Mouse (Mus musculus) effector memory CD4-positive, alpha-beta T cell, adult 5 months (primary cell): ENCODE measurements around the gene Brat1. TPM values are rescaled to one million over a fixed set of nuclear protein-coding genes. Genes with fewer than 3 reads are reported as not detected.

Experiments used
- polyA plus RNA-seq: library from polyadenylated mRNA; unstranded; fragments of 100-300 nt; shearing (Covaris generic); gene quantifications from one replicate; pipeline ENCODE4 v1.2.1, GENCODE M21; 2017

Gene Brat1
- polyA plus RNA-seq = 11.2 TPM

DNA sequence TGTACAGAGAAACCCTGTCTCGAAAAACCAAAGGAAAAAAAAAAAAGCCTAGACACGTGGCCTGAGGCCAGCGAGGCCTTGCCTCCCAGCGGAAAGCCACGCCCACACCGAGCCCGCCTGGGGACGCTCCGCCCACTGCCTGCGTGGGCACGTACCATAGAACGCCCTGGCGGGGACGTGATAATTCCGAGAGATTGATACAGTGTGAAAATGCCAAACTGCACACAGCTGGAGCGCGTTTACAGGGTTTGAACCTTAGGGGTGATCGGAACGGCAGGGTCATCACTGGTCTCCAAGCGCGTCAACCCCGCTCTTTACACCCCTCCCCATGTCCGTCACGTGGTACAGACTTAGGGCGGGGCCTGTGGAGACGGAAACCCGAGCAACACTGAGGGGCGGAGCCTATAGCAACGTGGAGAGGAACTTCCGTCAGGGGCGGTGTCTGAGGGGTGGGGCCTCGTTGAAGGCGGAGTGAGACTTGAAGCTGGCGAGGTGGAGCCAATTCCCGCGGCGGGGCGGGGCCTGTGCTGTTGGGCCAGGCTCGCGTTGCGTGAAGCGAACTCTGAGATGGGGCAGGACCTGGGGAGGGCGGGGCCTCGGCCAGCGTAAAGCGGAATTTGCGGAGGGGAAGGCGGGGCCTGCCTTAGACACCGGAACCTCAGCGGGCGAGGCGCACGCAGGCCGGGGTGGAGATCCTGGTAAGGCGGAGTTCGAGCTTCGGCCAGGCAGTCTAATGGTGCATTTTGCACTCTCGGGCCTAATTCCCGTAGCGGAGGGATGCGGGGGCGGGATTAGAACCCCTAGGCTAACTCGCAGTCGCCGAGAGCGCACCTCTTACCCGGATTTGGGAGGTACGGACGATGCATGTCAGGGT is at the start of gene Brat1:
Brat1 (plus strand) TSS at position 634 of the 874 bp plus-strand sequence.

DNA sequence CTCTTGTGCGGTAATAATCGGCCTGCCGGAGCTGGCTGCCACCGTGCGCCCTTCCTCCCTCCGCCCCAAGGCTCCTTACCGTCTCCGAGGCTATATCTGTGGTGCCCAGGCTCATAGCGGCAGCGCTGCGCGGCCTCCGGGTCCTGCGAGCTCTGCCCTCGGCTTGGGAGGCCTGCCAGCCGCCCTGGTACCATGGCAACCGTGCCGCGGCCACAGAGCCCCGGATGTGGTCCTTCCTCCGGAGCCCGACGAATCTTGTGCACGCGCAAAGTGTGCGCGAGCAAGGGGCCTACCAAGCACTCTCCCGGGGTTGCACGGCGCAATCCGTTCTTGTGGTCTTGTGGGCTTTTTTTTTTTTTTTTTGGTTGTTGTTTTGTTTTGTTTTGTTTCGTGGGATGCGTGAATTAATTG is 2.7 kb upstream of the Brat1 start, which contains the start of gene Iqce:
Iqce (minus strand) TSS at position 276 of the 411 bp plus-strand sequence.

DNA sequence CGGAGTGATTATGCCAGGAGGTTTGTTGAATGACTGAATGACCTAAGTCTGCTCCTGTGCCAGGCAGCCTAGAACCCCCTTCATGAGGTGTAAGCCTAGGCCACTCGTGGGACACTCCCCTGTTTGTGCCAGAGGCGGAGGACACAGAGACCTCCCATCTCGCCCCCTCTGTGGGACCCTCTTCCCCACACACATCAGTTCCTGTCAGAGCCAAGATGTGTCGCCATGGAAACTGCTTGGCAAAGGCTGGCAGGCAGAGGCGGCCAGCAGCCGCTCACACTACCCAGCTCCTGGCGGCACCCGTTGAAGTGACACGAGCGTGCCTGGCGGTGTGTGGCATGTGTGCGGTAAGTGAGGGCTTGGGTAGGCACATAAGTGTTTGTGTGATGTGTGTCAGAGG is 19.0 kb downstream of the Brat1 start, which contains the start of gene Amz1:
Amz1 (plus strand) TSS at position 306 of the 400 bp plus-strand sequence.

Other genes starting within 250 kb of the Brat1 start
- gene Chst12, start 199.5 kb upstream of the Brat1 start, polyA plus RNA-seq = 9.3 TPM
- gene Grifin, start 139.9 kb upstream of the Brat1 start, polyA plus RNA-seq = 1.1 TPM
- gene Lfng, start 97.7 kb upstream of the Brat1 start, polyA plus RNA-seq = 91.2 TPM
- 14.0 TPM for gene Ttyh3, start 56.0 kb upstream of the Brat1 start, polyA plus RNA-seq
- gene Iqce, start 2.6 kb upstream of the Brat1 start, polyA plus RNA-seq = 31.1 TPM
- gene Amz1, start 19.1 kb downstream of the Brat1 start, polyA plus RNA-seq = 0.61 TPM
- 28.6 TPM for gene Gna12, start 125.4 kb downstream of the Brat1 start, polyA plus RNA-seq